Mouse (Mus musculus) gastrocnemius, postnatal 4 days (tissue): ENCODE measurements around the gene Ftsj3. TPM values are rescaled to one million over a fixed set of nuclear protein-coding genes. Genes with fewer than 3 reads are reported as not detected.
A peak's percentile ranks its signal among the peaks of the same experiment; 100 is the strongest.

Experiments
- DNase-seq, 2 experiments: peaks; one replicate each; pipeline ENCODE4 v3.0.0; 2021 to 2022; ENCODE audit warnings: low spot score in 2 of 2, mixed read lengths in 2 of 2
- long read RNA-seq, 2 experiments: library from polyadenylated mRNA; stranded (forward); transcript quantifications; one replicate each; pipeline ENCODE4 v2.0.0; 2021
- total RNA-seq, 2 experiments: library from RNA; stranded (reverse); gene quantifications; 2 replicates each; pipeline ENCODE4 v1.2.3; 2021

The Ftsj3 gene
- 10 to 100 TPM; 32.6 to 34.6 TPM for total RNA-seq
- long read RNA-seq, experiment 1, transcript Ftsj3-201 (21 exons, 3,144 nt), result major isoform, 33 of 44 reads
- long read RNA-seq, experiment 1, partial matches to known transcripts, result 5 of 44 reads
- long read RNA-seq, experiment 1, other reads (novel, unspliced or antisense), result 6 of 44 reads
- long read RNA-seq, experiment 2, transcript Ftsj3-201 (21 exons, 3,144 nt), result major isoform, 45 of 56 reads
- long read RNA-seq, experiment 2, partial matches to known transcripts, result 7 of 56 reads
- long read RNA-seq, experiment 2, other reads (novel, unspliced or antisense), result 4 of 56 reads

GRCm38 (mm10) chr11:106255685-106256451 lies at the start of gene Ftsj3, which contains the start of gene Psmc5:
TSS of gene Ftsj3 (minus strand) at chr11:106256079.
TSS of gene Psmc5 (plus strand) at chr11:106256154.
- peak; percentile 97 to 100 for DNase-seq

DNA sequence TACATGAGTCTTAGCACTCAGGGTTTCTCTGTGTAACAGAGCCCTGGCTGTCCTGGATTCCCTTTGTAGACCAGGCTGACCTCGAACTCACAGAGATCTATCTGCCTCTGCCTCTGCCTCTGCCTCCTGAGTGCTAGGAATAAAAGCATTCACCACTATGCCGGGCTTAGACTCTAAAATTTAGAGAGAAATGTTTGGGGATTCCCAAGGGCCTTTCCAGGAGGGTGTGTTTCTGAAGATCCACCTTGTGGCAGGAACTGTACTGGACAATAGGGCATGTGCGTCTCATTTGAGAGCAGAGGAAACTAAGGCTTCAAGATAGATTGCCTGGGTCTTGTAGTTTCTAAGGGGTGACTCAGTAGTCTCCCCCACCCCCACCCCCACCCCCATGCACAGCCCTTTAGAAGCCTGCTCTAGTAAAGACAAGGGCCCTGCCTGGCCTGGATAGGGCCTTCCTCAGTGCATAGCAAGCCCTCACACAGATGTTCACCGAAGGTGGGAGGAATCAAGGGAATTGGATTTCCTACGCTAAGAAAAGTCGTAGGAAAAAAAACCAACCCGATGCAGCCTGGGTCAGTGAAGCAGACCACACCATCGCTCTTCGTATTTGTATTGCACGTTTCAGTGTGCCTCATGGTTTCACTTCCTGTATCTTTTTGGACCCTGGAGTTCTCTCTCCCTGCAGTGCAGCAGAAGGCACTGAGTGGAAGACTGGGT lies 49.6 kb upstream of the Ftsj3 start:
- DNase-seq, result no peak

DNA sequence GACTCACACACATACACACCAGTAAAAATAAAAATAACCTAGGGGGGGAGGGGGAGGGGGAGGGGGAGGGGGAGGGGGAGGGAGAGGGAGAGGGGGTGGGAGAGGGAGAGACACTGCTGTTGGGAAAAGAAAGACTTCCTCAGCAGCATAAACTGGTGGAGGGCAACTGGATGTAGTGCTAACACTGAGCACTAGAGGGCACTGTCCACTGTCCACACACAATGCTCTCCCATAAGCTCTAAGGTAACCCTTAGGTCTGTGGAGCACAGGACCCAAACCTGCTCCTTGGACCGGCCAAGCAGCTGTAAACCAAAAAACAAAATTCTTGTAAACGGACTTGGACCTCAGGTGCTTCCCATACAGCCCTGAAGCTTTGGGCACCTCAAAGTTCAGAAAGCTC lies 46.8 kb upstream of the Ftsj3 start:
- DNase-seq, result no peak

GRCm38 (mm10) chr11:106301765-106302164 lies 45.9 kb upstream of the Ftsj3 start, which contains the start of gene Gh:
TSS of gene Gh (minus strand) at chr11:106301865.
- no peak for DNase-seq

DNA sequence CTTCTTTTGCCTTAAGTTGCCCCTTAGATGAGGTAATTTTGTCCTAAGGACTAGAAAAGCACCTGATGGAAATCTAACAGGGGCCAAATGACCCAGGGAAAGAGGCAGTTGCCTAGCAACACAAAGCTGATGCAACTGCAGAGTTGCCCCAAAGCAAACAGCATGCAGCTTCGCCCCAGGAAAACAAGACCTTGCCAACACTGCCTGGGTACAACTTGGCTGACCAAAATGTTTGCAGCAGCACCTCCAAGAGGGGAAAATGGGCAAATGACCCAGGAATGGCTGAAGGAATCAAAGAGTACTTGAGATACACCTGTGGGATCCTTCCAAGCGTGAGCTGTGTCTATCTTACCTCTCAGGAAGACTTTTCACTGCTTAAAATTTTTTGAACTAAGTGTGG lies 36.0 kb upstream of the Ftsj3 start:
- DNase-seq, result no peak

DNA sequence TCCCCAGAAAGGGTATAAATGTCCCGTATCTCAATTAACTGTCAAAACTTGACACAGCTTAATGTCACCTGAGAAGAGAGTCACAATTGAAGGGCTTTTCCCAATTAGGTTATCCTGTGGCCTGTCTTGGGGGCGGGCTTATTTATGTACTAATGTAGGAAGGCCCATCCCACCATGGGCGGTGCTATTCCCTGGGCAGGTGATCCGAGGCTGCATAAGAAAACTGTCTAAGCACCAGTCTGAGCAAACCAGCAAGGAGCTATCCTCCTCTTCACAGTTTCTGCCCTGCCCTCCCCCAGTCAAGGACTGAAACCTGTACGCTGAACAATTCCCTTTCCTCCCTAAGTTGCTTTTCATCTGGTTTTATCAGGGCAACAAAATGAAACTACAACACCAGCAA lies 34.5 kb upstream of the Ftsj3 start:
- DNase-seq, result no peak

GRCm38 (mm10) chr11:106289369-106289768 lies 33.5 kb upstream of the Ftsj3 start:
- DNase-seq, result peak; percentile 52 to 75

DNA sequence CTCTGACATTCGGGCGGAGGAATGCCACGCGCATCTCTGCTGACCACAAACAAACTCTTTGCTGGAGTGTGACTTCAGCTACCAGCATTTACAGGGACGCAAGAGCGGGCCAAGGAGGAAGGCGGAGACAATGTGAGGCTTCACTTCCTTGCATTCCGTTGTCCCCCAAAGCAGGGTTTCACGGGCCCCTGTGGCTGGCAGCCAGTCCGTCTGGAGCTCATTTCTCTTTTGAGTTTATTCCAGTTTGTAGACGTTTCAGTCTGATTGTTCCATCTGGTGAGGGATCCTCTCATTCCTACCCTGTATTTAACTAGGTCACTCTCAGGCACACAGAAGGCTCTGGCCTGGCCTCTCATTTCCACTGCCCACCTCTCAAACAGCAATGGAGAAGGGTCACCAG lies 31.1 kb upstream of the Ftsj3 start:
- peak in 1 of 2 experiments; percentile 42 for DNase-seq

GRCm38 (mm10) chr11:106286206-106286605 lies 30.3 kb upstream of the Ftsj3 start:
- DNase-seq, result no peak

- no peak for DNase-seq
These were observed 28.2 kb upstream of the Ftsj3 start for GRCm38 (mm10) chr11:106284126-106284525.

DNA sequence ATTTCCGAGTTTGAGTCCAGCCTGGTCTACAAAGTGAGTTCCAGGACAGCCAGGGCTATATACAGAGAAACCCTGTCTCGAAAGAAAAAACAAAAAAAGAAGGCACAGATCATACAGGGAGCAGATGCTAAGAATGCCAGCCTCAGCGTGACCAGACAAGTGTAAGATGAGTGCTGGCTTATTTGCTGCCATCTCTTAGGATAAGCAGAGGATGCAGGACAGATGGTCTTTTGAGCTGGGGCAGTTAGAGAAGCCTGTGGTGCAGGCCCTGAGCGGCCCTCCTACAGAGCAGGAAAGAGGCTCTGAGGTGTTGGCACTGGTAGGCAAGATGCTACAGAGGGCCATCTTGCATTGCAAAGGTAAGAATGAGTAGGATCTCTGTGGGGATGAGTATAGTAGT lies 27.5 kb upstream of the Ftsj3 start:
- DNase-seq, result no peak

DNA sequence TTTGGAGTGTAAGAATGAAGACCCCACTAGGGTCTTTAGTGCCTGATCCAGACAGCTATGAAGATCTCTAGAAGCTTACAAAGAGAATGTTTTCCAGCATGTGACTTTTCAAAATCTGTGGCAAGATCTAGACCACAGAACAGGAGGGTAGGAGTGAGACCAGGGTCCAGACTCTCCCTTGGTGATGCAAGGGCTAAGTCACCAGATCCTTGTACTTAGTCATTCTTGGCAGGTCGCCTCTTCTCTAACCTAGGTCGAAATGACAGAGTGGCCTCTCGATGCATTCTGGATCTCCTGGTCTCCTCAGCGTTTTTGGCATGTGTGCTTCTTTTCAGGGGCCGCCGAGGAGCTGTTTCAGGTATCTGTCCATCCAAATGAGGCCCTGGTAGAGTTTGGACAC lies 26.6 kb upstream of the Ftsj3 start:
- no peak for DNase-seq

- DNase-seq, result peak; percentile 87 to 90
These were observed 20.6 kb upstream of the Ftsj3 start, which contains the start of gene Tcam1 for GRCm38 (mm10) chr11:106276454-106276853. TSS of gene Tcam1 (plus strand) at chr11:106276672.

DNA sequence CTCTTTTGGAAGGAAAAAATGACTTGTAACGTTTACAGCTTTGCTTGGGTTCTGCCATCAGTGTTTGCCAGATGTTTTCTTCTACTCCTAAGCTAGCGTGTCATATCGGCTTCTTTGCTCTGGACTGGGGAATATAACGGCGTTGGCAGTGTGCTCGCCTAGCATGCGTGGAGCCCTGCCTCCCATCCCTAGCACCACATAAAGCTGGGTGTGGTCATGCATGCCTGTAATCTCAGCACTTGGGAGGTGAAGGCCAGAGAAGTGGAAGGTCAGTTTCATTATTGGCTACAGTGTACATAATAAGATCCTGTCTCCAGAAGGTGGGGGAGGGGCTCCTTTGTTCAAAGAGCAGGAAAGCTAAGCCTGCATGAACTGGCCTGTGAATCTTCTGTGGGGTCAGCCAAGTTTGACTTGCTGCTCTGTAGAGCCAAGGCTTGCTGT lies 19.1 kb upstream of the Ftsj3 start:
- DNase-seq, result peak in 1 of 2 experiments; percentile 71

DNA sequence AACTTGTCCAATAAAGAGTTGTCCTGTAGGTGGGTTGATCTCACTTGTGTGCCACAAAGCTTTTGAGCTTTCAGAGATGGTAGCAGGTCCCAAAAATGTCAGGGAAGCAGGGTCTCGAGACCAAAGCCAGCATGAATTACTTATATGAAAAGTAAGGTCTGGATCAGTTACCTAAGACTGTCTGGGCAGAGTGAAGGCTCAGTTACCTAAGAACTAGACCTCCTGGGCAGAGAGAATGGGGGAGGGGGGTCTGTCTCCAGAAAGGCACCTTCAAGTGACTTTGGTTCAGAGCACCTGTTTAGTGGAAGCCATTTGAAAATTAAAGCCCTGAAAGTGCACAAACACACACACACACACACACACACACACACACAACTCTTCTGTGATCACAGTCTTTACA lies 18.5 kb upstream of the Ftsj3 start:
- no peak for DNase-seq

GRCm38 (mm10) chr11:106273811-106274210 lies 17.9 kb upstream of the Ftsj3 start:
- no peak for DNase-seq

- DNase-seq, result peak in 1 of 2 experiments; percentile 46
These were observed 17.4 kb upstream of the Ftsj3 start for GRCm38 (mm10) chr11:106273311-106273684.

GRCm38 (mm10) chr11:106272644-106273310 lies 16.9 kb upstream of the Ftsj3 start, which contains the start of gene Smarcd2:
TSS of gene Smarcd2 (minus strand) at chr11:106272972.
- peak; percentile 98 to 99 for DNase-seq

DNA sequence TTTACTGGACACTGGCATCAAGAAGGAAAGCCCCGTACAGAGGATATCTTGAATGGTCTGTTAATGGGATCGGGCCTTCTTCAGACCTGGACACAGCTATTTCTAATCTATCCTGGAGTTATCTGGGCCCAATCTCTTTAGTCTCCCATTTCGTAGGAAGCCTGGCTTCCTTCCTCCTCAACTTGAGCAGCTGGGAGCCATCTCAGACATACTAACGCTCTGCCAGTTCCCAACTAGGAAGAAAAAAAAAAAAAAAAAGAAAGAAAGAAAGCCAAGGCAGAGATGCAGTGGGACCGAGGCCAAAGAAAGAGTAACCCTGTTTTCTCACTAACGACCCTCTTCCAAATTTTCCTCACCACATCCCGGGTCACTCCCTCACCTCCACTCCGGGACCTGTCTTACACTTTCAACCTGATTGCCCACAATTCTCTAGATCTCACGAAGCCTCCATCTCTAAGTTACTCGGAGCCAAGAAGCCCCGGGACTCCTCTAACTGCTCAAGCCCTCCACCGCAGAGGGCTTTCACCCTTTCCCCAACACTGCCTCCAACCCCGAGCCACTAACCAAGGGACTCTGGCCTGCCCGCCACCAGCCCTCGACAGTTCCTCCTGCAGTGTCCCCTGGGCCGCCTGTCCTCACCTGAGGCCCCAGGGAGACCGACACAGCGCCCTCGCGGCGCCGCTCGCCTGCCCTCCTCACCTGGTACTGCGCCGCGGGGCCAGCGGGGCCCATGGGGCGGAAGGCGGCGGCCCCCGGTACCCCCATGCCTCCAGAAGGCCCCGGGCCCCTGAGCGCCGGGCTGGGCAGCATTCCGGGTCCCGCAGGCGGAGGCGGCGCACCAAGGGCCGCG lies 16.1 kb upstream of the Ftsj3 start:
- no peak for DNase-seq
